Mouse (Mus musculus) ES-E14 (cell line): ENCODE results near the gene 1600002K03Rik.

ENCODE experiments used
- MAFK ChIP-seq: IDR thresholded peaks from 2 replicates; pipeline ENCODE4 v1.6.1; 2014; ENCODE audit warnings: mild to moderate bottlenecking, low read depth, low read length, inconsistent platforms; ENCODE audit not compliant: insufficient read depth
- ZC3H11A ChIP-seq: IDR thresholded peaks from 2 replicates; pipeline ENCODE4 v1.6.1; 2012; ENCODE audit warnings: low read depth, mild to moderate bottlenecking, inconsistent platforms, low read length, borderline replicate concordance

DNA sequence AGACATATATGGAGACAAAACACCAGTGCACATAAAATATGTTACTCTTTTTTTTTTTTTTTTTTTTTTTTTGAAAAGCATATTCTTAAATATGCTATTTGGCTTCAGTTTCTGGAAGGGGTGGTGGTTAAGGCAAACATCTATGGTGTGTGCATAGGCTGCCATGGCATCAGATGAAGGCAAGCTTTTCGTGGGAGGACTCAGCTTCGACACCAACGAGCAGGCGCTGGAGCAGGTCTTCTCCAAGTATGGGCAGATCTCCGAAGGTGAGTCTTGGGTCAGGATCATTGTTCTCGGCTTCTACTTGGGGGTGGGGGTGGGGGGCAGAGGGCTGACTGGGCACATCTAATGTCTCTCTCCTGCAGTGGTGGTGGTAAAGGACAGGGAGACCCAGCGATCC, 3.1 kb upstream of the 1600002K03Rik start:
- TF ChIP-seq ZC3H11A (no peak), MAFK (no peak)
